Mouse (Mus musculus) E14TG2a.4 (cell line): Measurements from ENCODE around the gene Guca1b.

Source experiments
- CTCF ChIP-seq: conservative IDR thresholded peaks from 2 replicates; pipeline ENCODE4 v1.5.1; 2014; ENCODE audit warnings: low read length
- NANOG ChIP-seq: IDR thresholded peaks from 2 replicates; pipeline ENCODE4 v1.6.1; 2014; ENCODE audit warnings: borderline replicate concordance, low read length, mixed read lengths

DNA sequence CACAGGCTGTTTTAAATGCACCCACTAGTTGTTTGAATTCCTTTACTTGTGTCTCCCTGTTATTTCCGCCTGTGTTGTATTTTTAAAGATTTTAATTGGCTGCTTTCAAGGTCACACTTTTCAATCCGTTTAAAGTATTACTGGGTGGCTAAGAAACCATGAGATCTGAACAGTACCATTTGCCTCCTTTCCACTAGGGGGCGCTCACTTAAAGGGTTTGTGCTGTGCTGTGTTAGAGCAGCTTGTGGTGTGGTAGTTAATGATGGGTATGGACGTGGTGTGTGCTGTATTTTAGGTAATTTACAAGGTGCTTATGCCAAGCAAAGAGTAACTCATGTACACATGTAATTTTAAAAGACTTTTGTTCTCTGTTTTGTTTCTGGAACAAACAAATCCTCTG lies 13.7 kb upstream of the Guca1b start:
- TF ChIP-seq CTCF = peak; percentile 96
- no peak for TF ChIP-seq NANOG
